Mouse (Mus musculus): ENCODE results near the gene Gm10563.
A peak's percentile ranks its signal among the peaks of the same experiment; 100 is the strongest.
"Not testable (repeated sequence)": the region's sequence is repeated elsewhere in the genome, so short reads cannot be mapped to it uniquely, and the experiment has no call there.

Gene Gm10563

GRCm38 (mm10) chr4:155645308-155645707 is at the start of gene Gm10563:
Gene Gm10563 (minus strand): TSS chr4:155645408.
- not testable (repeated sequence) for DNase-seq

GRCm38 (mm10) chr4:155694482-155695401 is 49.5 kb upstream of the Gm10563 start:
- peak; percentile 85 for DNase-seq

- peak; percentile 76 for DNase-seq
Observed at GRCm38 (mm10) chr4:155694111-155694481, 48.9 kb upstream of the Gm10563 start, which contains the start of gene Fndc10. Gene Fndc10 (plus strand): TSS chr4:155694342.

DNA sequence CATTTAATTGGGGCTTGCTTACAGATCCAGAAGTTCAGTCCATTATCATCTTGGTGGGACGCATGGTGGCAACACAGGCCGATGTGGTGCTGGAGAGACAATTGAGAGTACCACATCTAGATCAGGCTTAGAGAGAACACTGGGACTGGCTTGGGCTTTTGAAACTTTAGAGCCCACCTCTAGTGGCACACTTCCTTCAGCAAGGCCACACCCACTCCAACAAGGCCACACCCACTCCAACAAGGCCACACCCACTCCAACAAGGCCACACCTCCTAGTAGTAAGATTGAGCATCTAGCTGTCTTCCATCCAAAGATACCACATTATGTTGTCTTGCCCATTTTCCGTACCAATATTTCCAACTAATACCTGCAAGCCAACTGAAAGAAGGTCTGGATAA is 47.2 kb upstream of the Gm10563 start:
- DNase-seq, result no peak

GRCm38 (mm10) chr4:155690571-155691375 is 45.6 kb upstream of the Gm10563 start:
- no peak for DNase-seq

DNA sequence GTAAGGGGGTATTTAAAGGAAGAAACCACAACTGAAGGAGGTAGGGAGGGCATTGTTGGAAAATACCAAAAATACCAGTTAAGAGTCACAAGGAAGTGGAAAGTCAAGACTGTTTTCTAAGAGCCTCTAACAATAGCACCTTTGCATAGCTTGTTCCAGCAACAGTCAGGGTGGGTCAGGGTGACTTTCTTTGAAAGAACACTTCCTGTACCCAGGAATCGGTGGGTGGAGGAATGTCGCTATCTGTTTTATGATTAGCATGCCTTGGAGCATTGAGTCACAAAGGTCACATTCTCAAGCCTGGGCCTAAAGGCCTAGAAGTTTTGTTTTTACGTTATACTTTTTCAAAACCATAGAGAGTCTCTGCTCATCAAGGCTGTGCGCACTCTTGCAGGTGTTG is 42.6 kb upstream of the Gm10563 start:
- not testable (repeated sequence) for DNase-seq

GRCm38 (mm10) chr4:155683670-155684277 is 38.6 kb upstream of the Gm10563 start:
- DNase-seq, result not testable (repeated sequence)

DNA sequence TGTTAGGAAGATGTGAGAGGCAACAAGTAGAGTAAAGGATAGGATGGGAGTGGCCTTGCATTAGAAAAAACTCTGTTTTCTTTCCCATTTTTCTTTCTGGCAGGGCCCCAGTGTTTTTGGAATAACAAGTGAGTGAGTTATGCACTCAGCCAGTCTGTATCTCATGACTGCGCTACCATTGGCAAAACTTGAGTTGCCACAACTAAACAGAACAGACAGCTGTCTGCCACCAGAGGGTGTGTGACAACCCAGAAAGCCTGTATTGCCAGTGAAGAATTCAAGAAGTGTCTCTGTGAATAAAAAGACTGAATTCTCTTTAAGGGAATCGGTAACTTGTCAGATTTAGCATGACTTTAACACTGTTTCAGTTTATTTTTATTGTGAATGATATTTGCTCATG is 30.8 kb upstream of the Gm10563 start:
- peak; percentile 38 for DNase-seq

DNA sequence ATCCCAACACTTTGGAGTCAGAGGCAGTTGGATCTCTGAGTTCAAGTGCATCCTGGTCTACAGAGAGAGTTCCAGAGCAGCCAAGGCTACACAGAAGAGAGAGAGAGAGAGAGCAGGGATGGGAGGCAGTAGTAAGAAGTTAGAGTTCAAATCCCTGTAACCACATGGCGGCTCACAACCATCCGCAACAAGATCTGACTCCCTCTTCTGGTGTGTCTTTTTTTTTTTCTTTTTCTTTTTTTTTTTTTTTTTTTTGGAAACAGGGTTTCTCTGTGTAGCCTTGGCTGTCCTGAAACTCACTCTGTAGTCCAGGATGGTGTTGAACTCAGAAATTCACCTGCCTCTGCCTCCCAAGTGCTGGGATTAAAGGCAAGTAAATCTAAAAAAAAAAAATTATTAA is 26.9 kb upstream of the Gm10563 start:
- DNase-seq, result no peak

GRCm38 (mm10) chr4:155670236-155670635 is 25.0 kb upstream of the Gm10563 start:
- peak; percentile 4 for DNase-seq

GRCm38 (mm10) chr4:155669598-155670075 is 24.4 kb upstream of the Gm10563 start:
- no peak for DNase-seq

- DNase-seq, result peak; percentile 98
Observed at GRCm38 (mm10) chr4:155668689-155669597, 23.7 kb upstream of the Gm10563 start, which contains the start of gene Mib2. Gene Mib2 (minus strand): TSS chr4:155669198.

DNA sequence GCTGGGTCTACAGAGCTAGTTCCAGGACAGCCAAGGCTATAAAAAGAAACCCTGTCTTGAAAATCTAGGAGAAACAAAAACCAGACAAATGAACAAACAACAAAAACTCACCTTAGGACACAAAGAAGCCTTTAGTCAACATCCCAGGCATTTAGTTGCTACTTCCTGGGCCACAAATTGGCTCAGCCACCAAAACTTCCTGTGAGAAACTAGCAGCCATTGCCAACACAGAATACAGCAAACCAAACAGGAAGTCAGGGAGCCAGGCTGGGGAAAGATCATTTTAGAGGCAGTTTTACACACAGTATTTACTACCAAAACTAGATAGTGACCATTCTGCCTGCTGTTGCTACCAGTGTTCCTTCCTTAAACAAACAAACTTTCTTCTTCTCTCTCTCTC is 21.7 kb upstream of the Gm10563 start:
- peak; percentile 10 for DNase-seq

DNA sequence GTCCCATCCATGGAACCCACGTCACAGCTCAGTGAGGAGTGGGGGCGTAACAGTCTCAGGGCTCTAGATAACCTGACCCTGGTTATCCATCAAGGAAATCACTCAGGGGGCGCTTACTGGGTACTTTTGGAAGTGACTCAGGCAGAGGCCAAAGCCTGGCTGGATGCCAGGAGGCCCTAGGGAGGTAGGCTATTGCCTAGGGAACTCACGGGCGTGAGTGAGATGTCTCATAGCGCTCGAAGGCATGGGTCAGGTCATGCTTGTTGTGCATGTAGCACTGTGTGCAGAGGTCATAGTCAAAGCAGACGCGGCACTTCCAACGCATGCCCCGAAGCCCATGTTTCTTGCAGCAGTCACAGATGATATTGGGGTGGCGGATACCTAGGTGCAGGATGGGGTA is 15.4 kb upstream of the Gm10563 start:
- no peak for DNase-seq

DNA sequence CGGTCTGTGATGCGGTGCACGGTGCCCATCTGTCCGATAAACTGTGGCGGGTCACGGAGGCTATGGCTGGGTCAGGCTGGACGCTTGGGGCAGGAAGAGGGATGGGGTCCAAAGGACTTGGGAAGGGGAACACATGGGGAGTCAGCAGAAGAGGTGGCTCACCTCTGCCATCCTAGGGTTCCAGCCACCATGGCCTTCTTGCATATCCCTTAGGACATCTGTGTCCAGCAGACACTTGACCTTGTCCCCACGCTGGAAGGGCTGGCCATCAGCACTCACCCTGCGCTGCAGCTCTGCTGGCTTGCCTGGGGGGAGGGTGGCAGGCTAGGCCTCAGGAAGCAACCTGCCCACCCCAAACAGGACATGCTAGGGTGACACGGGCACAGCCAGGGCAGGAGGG is 13.8 kb upstream of the Gm10563 start:
- DNase-seq, result no peak

DNA sequence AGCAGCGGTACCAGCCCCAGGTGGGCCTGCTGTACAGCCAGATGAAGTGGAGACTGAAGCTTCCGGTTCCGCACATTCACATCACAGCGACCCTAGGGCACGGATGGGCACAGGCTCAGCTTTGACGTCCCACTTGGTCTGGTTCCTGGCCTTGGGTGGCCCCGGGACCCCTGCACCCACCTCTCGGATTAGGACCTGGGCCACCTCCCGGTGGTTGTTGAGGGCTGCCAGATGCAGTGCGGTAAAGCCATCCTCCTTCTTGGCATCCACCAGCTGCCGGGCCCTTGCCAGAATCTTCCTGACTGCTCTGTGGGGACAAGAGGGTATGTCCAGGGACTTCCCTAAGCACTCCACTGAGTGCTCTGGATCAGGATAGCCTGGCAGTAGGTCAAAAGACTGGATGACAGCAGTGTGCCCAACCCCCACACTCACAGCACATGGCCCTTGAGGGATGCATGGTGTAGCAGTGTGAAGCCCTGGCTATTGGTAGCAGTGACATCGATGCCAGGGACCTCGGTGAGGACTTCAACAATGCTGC is 11.1 kb upstream of the Gm10563 start:
- DNase-seq, result no peak

DNA sequence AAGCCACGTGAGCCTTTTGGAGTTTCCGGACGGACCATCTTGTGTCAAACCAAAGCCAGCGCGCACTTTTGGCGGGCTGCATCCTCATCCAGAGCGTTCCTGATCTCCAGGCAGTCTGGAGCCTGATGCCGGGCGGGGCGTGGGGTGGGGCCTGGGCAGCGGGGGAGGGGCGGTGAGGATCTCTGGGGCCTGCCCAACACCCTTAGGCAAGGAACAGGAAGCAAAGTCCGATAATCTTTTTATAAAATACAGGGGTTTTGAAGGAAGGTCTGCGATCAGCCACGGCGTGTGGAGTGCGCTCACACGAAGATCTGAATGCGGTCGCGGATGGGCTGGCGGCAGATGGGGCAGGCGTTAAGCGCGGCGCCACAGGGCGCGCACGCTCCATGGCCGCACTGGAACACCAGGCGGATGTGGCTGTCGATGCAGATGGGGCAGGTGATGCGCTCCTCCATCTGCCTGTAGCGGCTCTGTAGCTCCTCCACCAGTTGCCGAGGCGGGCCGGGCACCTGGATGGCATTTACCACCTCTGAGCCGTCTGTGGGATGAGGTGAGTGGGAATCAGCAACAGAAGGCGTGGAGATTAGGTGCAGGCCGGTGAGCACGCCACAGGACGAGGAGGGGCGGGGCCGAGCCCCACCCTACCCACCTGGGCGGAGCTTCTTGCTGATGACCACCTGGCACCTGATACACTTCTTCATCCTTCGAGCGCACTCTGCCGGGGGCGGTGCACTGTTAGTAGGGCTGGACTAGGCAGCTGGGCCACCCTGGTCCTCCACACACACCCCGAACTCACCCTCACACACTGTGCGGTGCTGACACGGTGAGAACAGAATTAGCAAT is 9.5 kb upstream of the Gm10563 start:
- peak; percentile 70 for DNase-seq

DNA sequence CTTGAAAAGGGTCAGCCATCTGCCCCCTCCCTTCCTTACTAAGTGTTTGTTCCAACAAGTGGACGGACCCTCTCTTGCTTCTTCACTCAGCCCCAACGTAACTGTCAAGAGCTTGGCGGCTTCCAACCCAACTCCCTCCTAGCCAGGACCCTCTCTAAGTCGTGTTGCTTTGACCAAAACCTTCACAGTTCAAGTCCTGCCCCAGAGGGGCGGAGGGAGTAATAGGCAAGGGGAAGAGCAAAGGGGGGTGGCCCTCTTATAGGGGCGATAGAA is 8.9 kb upstream of the Gm10563 start:
- no peak for DNase-seq

GRCm38 (mm10) chr4:155653451-155654182 is 8.4 kb upstream of the Gm10563 start:
- peak; percentile 17 for DNase-seq

- DNase-seq, result peak; percentile 10
Observed at GRCm38 (mm10) chr4:155653086-155653450, 7.9 kb upstream of the Gm10563 start, which contains the start of gene Mmp23. Gene Mmp23 (minus strand): TSS chr4:155653384.

Measured in thymus, postnatal 14 days (tissue).